Mouse (Mus musculus) ES-Bruce4 (cell line): Measurements from ENCODE around the gene Prkce. TPM values are rescaled to one million over a fixed set of nuclear protein-coding genes. Genes with fewer than 3 reads are reported as not detected.

Source experiments
- H3K27ac ChIP-seq: 2 replicates; pipeline ENCODE4 v1.5.1; 2012; ENCODE audit warnings: low read length, inconsistent platforms; ENCODE audit not compliant: insufficient read depth
- H3K27me3 ChIP-seq: 2 replicates; pipeline ENCODE4 v1.6.1; 2012; ENCODE audit warnings: mild to moderate bottlenecking, low read length, inconsistent platforms; ENCODE audit not compliant: control insufficient read depth, poor library complexity, insufficient read depth, severe bottlenecking
- H3K36me3 ChIP-seq: 2 replicates; pipeline ENCODE4 v1.6.1; 2012; ENCODE audit warnings: inconsistent platforms, mild to moderate bottlenecking, low read length, moderate library complexity; ENCODE audit not compliant: control insufficient read depth, poor library complexity, insufficient read depth, severe bottlenecking
- H3K4me1 ChIP-seq: one replicate; pipeline ENCODE4 v1.8.1; 2011; ENCODE audit warnings: low read length; ENCODE audit not compliant: control insufficient read depth, insufficient read depth
- H3K4me3 ChIP-seq: 2 replicates; pipeline ENCODE4 v1.5.1; 2011; ENCODE audit warnings: low read depth, mild to moderate bottlenecking, low read length
- H3K9ac ChIP-seq: 2 replicates; pipeline ENCODE4 v1.6.1; 2012; ENCODE audit warnings: low read depth, mild to moderate bottlenecking, inconsistent platforms; ENCODE audit not compliant: poor library complexity, severe bottlenecking
- H3K9me3 ChIP-seq: replicated peaks from 2 replicates; pipeline ENCODE4 v1.6.1; 2012; ENCODE audit warnings: mild to moderate bottlenecking, low read length, inconsistent platforms; ENCODE audit not compliant: control insufficient read depth, poor library complexity, insufficient read depth, severe bottlenecking
- CTCF ChIP-seq: IDR thresholded peaks from one replicate; pipeline ENCODE4 v1.8.1; 2011; ENCODE audit warnings: low read depth, low read length
- EP300 ChIP-seq: IDR thresholded peaks from 2 replicates; pipeline ENCODE4 v1.6.1; 2011; ENCODE audit warnings: low read depth, low read length; ENCODE audit not compliant: insufficient read depth
- POLR2A ChIP-seq: IDR thresholded peaks from one replicate; pipeline ENCODE4 v1.8.1; 2011; ENCODE audit warnings: low read length; ENCODE audit not compliant: insufficient read depth
- polyA plus RNA-seq: library from polyadenylated mRNA; stranded (reverse); fragments of >200 nt; gene quantifications from 2 replicates; pipeline ENCODE4 v1.2.4, GENCODE M21; 2011; ENCODE audit warnings: low read depth; ENCODE audit not compliant: missing spikeins, insufficient read depth, insufficient read length

Gene Prkce
- polyA plus RNA-seq, 1 experiment, result 4.3 TPM

DNA sequence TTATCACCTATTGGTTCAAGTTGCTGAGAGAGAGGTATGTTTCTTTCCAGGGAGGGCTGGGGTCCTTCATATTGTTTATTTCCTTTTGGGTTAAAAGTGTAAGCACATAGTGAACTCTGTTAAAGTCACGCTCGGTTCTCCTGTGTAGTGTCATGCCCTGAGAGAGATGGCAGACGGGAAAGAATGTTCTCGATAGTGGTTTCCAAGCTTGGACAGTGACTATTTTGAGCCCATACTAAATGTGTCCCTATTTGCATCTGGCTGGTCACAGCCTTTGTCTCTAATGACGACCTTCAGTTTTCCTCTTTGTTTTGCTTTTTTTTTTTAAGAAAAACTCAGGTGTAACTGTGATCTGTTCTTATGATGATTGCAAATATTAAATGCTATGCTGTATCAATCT is 488.8 kb downstream of the Prkce start:
- Histone ChIP-seq H3K9me3 (no peaks in the 10 kb centered on the region), H3K27me3 (no peaks in the 10 kb centered on the region), H3K4me1 (no peaks in the 10 kb centered on the region), H3K27ac (no peak overlapping the region), H3K4me3 (no peak overlapping the region), H3K9ac (no peak overlapping the region), H3K36me3 (no peaks in the 10 kb centered on the region)
- TF ChIP-seq CTCF (no peak), POLR2A (no peak)

DNA sequence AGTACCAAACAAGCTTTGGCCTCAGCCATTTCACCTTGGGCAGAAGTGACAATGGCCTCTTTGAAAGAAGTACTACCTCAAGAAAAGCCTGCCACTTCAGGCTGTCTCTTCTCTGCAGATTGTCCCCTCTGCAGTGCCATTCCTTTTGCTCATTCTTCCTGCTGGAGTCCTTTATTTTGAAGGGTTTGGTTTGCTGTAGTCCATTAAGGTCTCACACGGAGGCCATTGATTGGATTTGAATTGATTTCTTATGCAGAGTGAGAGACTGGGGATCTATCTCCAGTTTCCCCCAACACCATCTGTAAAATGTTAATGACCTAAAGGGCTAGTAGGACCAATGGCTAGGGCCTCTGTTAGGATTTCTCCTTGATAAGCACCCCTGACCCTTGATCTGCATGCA is 494.7 kb downstream of the Prkce start:
- no peak overlapping the region for H3K4me3 ChIP-seq
- TF ChIP-seq CTCF, result no peak
- no peak for TF ChIP-seq EP300
- TF ChIP-seq POLR2A, result no peak
- no peaks in the 10 kb centered on the region for H3K27me3 ChIP-seq
- no peaks in the 10 kb centered on the region for H3K9me3 ChIP-seq
- no peaks in the 10 kb centered on the region for H3K36me3 ChIP-seq
- no peak overlapping the region for H3K27ac ChIP-seq
- H3K9ac ChIP-seq, result no peak overlapping the region
- no peaks in the 10 kb centered on the region for H3K4me1 ChIP-seq

DNA sequence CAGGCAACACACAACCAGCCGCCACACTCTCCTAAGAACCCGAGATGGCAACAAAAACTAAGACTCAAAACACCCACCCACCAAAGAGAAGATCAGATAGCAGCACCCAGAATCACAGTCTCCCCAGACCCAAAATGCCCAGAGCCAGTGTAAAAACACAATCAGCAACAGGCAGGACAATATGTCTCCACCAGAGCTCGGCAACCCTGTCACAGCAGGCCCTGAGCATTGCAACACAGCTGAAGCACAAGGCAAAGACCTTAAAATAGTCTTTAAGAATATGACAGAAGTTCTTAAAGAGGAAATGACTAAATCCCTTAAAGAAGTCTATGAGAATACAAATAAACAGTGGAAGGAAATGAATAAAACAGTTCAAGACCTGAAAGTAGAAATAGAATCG is 495.9 kb downstream of the Prkce start:
- Histone ChIP-seq H3K9me3 (no peaks in the 10 kb centered on the region), H3K27me3 (no peaks in the 10 kb centered on the region), H3K4me3 (no peak overlapping the region), H3K4me1 (no peaks in the 10 kb centered on the region), H3K9ac (no peak overlapping the region), H3K36me3 (no peaks in the 10 kb centered on the region), H3K27ac (no peak overlapping the region)
- no peak for TF ChIP-seq POLR2A
- TF ChIP-seq CTCF, result no peak
- TF ChIP-seq EP300, result no peak

DNA sequence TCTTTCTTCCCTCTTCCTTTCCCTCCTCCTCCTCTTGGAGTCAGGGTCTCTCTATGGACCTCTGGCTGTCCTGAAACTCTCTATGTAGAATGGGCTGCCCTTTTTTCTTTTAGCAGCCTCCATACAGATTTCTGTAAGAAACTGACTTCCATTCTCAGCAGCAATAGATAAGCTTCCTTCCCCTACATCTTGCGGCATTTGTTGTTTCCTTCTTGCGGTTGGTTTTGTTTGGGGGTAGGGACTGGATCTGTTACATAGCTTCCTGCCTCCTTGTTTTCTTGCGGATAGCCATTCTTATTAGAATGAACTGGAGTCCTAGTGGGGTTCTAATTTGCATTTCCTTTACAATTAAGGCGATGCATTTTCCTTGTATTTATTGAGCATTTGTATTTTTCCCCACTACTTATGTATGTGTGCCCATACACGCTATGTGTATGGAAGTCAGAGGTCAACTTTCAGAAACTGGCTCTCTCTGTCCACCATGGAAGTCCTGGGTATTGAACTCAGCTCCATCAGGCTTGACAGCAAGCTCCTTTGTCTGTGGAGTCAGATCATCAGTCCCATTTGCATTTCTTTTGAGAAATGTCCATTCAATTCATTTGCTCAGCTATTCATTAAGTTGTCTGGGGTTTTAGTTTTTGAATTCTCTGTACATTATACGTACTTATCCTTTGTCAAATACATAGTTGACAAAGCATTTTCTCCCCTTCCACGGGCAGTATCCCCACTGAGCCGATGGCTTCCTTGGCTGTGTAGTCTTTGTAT is 500.4 kb downstream of the Prkce start:
- H3K36me3 ChIP-seq, result no peaks in the 10 kb centered on the region
- no peaks in the 10 kb centered on the region for H3K27me3 ChIP-seq
- H3K9me3 ChIP-seq, result no peaks in the 10 kb centered on the region
- H3K27ac ChIP-seq, result peak overlapping the region; percentile 52
- no peak overlapping the region for H3K9ac ChIP-seq
- peaks cover 7% of the 10 kb centered on the region for H3K4me1 ChIP-seq
- no peak overlapping the region for H3K4me3 ChIP-seq
- no peak for TF ChIP-seq CTCF

DNA sequence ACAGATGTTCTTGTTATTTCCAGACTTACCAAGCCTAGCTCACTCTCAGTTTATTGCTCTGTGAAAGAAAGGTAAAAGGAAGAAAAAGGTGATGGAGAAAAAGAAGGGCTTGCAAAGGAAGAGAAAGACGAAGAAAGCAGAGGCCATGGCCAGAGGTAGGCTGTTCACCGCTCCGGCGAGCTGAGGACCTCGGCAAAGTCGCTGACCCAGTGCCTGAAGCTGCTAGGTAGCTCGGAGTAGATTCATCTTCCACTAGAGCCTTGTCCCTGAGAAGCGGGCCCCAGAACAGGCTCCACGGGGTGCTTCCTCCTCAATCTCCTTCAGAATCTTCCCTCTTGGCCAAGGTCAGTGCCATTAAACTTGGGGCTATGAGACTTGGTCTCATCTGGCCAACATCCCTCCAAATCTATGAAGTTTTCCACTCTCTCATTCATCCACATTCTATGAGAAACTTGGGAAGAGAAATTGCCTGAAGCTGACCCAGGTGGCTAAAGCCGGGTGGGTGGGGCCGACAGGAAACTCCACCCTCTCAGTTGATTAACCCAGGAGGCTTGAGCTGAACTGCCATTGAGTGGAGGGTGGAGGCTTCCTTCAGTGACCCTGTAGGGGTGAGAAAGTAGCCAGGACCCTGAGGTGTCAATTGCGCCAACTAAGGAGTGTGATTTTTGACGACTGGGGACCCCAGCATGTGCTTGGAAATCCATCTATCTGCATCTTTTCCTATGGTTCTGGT is 502.2 kb downstream of the Prkce start:
- Histone ChIP-seq H3K27me3 (no peaks in the 10 kb centered on the region), H3K9ac (no peak overlapping the region), H3K27ac (no peak overlapping the region), H3K4me3 (no peak overlapping the region), H3K4me1 (peaks cover 7% of the 10 kb centered on the region), H3K36me3 (no peaks in the 10 kb centered on the region), H3K9me3 (no peaks in the 10 kb centered on the region)
- TF ChIP-seq CTCF, result no peak
- 0 out of 2 replicates have a peak, but pooled peaks have one; percentile 14 for TF ChIP-seq EP300
- TF ChIP-seq POLR2A, result no peak

DNA sequence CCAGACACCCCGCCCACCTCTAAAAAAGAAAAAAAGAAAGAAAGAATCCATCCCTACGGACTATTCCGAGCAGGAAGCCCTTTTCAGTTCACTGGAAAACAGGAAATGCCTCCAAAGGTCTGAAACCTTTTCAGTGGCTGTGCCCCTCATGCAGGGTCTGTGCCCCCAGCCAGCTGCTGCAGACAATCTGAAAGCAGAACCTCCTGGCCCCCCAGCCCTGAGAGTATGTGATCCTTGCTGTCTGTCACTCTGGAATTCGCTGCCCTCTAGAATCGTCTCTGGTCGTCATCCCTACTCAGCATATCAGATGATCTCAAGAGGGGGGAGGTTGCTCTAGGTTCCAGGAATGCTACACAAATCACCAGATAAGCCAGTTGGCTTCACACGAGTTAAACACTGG is 503.1 kb downstream of the Prkce start:
- Histone ChIP-seq H3K27ac (no peak overlapping the region), H3K4me1 (peaks cover 7% of the 10 kb centered on the region), H3K9me3 (no peaks in the 10 kb centered on the region), H3K36me3 (no peaks in the 10 kb centered on the region), H3K27me3 (no peaks in the 10 kb centered on the region), H3K9ac (no peak overlapping the region), H3K4me3 (no peak overlapping the region)
- 0 out of 2 replicates have a peak, but pooled peaks have one; percentile 16 for TF ChIP-seq EP300
- TF ChIP-seq POLR2A, result no peak
- TF ChIP-seq CTCF, result no peak
